Mouse (Mus musculus) liver, embryonic 13.5 days (tissue): ENCODE results near the gene Enpp6. TPM values are rescaled to one million over a fixed set of nuclear protein-coding genes. Genes with fewer than 3 reads are reported as not detected.

Experiments
- ATAC-seq: fragments of 200-750 bp; cut with Nextera tagmentation; 2 replicates; pipeline ENCODE4 v1.8.0; 2017; ENCODE audit warnings: low read depth, mild to moderate bottlenecking, moderate number of reproducible peaks, moderate library complexity
- DNase-seq: peaks from one replicate; pipeline ENCODE4 v3.0.0; 2022
- H3K27ac ChIP-seq: fragments of 300-500 bp; sonication (generic); 2 replicates; pipeline ENCODE4 v1.5.1; 2015; ENCODE audit warnings: moderate library complexity, mild to moderate bottlenecking, inconsistent platforms
- H3K27me3 ChIP-seq: fragments of 300-500 bp; sonication (generic); 2 replicates; pipeline ENCODE4 v1.6.1; 2015; ENCODE audit warnings: mild to moderate bottlenecking, inconsistent platforms
- H3K36me3 ChIP-seq: fragments of 300-500 bp; sonication (generic); 2 replicates; pipeline ENCODE4 v1.6.1; 2015; ENCODE audit warnings: mild to moderate bottlenecking, inconsistent platforms
- H3K4me1 ChIP-seq: fragments of 300-500 bp; sonication (generic); replicated peaks from 2 replicates; pipeline ENCODE4 v1.6.1; 2015; ENCODE audit warnings: inconsistent platforms
- H3K4me2 ChIP-seq: fragments of 300-500 bp; sonication (generic); 2 replicates; pipeline ENCODE4 v1.6.1; 2015; ENCODE audit warnings: inconsistent platforms, mild to moderate bottlenecking, moderate library complexity
- H3K4me3 ChIP-seq: fragments of 300-500 bp; sonication (generic); replicated peaks from 2 replicates; pipeline ENCODE4 v1.5.1; 2015; ENCODE audit warnings: mild to moderate bottlenecking, inconsistent platforms
- H3K9ac ChIP-seq: fragments of 300-500 bp; sonication (generic); 2 replicates; pipeline ENCODE4 v1.6.1; 2015; ENCODE audit warnings: mild to moderate bottlenecking, inconsistent platforms
- H3K9me3 ChIP-seq: fragments of 300-500 bp; sonication (generic); replicated peaks from 2 replicates; pipeline ENCODE4 v1.6.1; 2016; ENCODE audit warnings: inconsistent platforms
- WGBS: fragments of 180-500 bp; shearing (Covaris S2); methylation state at CpG from one replicate; pipeline ENCODE4 v1.1.7; 2015; ENCODE audit not compliant: insufficient replicate concordance; 5-methylcytosine and 5-hydroxymethylcytosine counted together
- polyA plus RNA-seq: library from polyadenylated mRNA; unstranded; fragments of >200 nt; fragmentation: Nextera tagmentation; extraction: Ambion mirVana; gene quantifications from 2 replicates; pipeline ENCODE4 v1.2.1, GENCODE M21; 2015

Enpp6 gene
- polyA plus RNA-seq, 1 experiment from 2014 or later: 0.13 TPM

- ATAC-seq: no peak
- Histone ChIP-seq H3K4me3 (no peak overlapping the region), H3K4me1 (no peaks in the 10 kb centered on the region), H3K36me3 (no peaks in the 10 kb centered on the region), H3K4me2 (no peak overlapping the region), H3K9ac (no peak overlapping the region), H3K27ac (no peak overlapping the region), H3K27me3 (no peaks in the 10 kb centered on the region), H3K9me3 (no peaks in the 10 kb centered on the region)
- 46% methylated on average over 8 of the region's 8 CpGs for WGBS
- no peak for DNase-seq
Measured at GRCm38 (mm10) chr8:46963619-46964145, 23.0 kb upstream of the Enpp6 start.

GRCm38 (mm10) chr8:46965812-46966211 lies 20.9 kb upstream of the Enpp6 start:
- DNase-seq (no peak), ATAC-seq (no peak)
- 62% methylated on average over 14 of the region's 14 CpGs for WGBS

GRCm38 (mm10) chr8:46968721-46969120 lies 18.0 kb upstream of the Enpp6 start:
- no peak for ATAC-seq
- Histone ChIP-seq H3K4me3 (no peak overlapping the region), H3K4me2 (no peak overlapping the region), H3K9ac (no peak overlapping the region), H3K36me3 (no peaks in the 10 kb centered on the region), H3K9me3 (no peaks in the 10 kb centered on the region), H3K27me3 (no peaks in the 10 kb centered on the region), H3K4me1 (no peaks in the 10 kb centered on the region), H3K27ac (no peak overlapping the region)
- DNase-seq: no peak
- 70% methylated on average over 3 of the region's 3 CpGs for WGBS

More at GRCm38 (mm10) chr8:46965812-46966211, 20.9 kb upstream of the Enpp6 start:
- no peak overlapping the region for H3K4me2 ChIP-seq
- no peak overlapping the region for H3K9ac ChIP-seq
- H3K36me3 ChIP-seq: no peaks in the 10 kb centered on the region
- H3K9me3 ChIP-seq: no peaks in the 10 kb centered on the region
- H3K27me3 ChIP-seq: no peaks in the 10 kb centered on the region
- no peak overlapping the region for H3K4me3 ChIP-seq
- H3K27ac ChIP-seq: no peak overlapping the region
- no peaks in the 10 kb centered on the region for H3K4me1 ChIP-seq

GRCm38 (mm10) chr8:46969386-46969785 lies 17.3 kb upstream of the Enpp6 start:
- Histone ChIP-seq H3K9ac (no peak overlapping the region), H3K4me2 (no peak overlapping the region), H3K27me3 (no peaks in the 10 kb centered on the region), H3K4me3 (no peak overlapping the region), H3K9me3 (no peaks in the 10 kb centered on the region), H3K4me1 (no peaks in the 10 kb centered on the region), H3K27ac (no peak overlapping the region), H3K36me3 (no peaks in the 10 kb centered on the region)
- 27% methylated on average over 2 of the region's 2 CpGs for WGBS
- no peak for ATAC-seq
- DNase-seq: no peak

GRCm38 (mm10) chr8:46977376-46977775 lies 9.3 kb upstream of the Enpp6 start:
- no peak for DNase-seq
- Histone ChIP-seq H3K9me3 (no peaks in the 10 kb centered on the region), H3K4me2 (no peak overlapping the region), H3K4me3 (no peak overlapping the region), H3K4me1 (no peaks in the 10 kb centered on the region), H3K9ac (no peak overlapping the region), H3K27ac (no peak overlapping the region), H3K36me3 (no peaks in the 10 kb centered on the region), H3K27me3 (no peaks in the 10 kb centered on the region)
- WGBS: 65% methylated on average over 4 of the region's 4 CpGs
- no peak for ATAC-seq

- no peaks in the 10 kb centered on the region for H3K4me1 ChIP-seq
- no peak overlapping the region for H3K27ac ChIP-seq
- 47% methylated on average over 6 of the region's 6 CpGs for WGBS
- H3K4me3 ChIP-seq: no peak overlapping the region
- no peaks in the 10 kb centered on the region for H3K36me3 ChIP-seq
- no peak for ATAC-seq
- H3K9me3 ChIP-seq: no peaks in the 10 kb centered on the region
- no peak overlapping the region for H3K9ac ChIP-seq
- DNase-seq: no peak
- no peak overlapping the region for H3K4me2 ChIP-seq
- no peaks in the 10 kb centered on the region for H3K27me3 ChIP-seq
Measured at GRCm38 (mm10) chr8:46982166-46982565, 4.5 kb upstream of the Enpp6 start.

GRCm38 (mm10) chr8:46982770-46983169 lies 3.9 kb upstream of the Enpp6 start:
- 48% methylated on average over 4 of the region's 4 CpGs for WGBS
- DNase-seq: no peak
- no peaks in the 10 kb centered on the region for H3K4me1 ChIP-seq

GRCm38 (mm10) chr8:46984647-46985046 lies 2.0 kb upstream of the Enpp6 start:
- Histone ChIP-seq H3K27me3 (no peaks in the 10 kb centered on the region), H3K27ac (no peak overlapping the region), H3K4me2 (no peak overlapping the region), H3K4me1 (no peaks in the 10 kb centered on the region), H3K9ac (no peak overlapping the region), H3K4me3 (no peak overlapping the region), H3K9me3 (no peaks in the 10 kb centered on the region), H3K36me3 (no peaks in the 10 kb centered on the region)
- DNase-seq: no peak
- no peak for ATAC-seq
- WGBS: 65% methylated on average over 11 of the region's 11 CpGs

More at GRCm38 (mm10) chr8:46982770-46983169, 3.9 kb upstream of the Enpp6 start:
- Histone ChIP-seq H3K9me3 (no peaks in the 10 kb centered on the region), H3K27me3 (no peaks in the 10 kb centered on the region), H3K36me3 (no peaks in the 10 kb centered on the region), H3K9ac (no peak overlapping the region), H3K27ac (no peak overlapping the region), H3K4me2 (no peak overlapping the region), H3K4me3 (no peak overlapping the region)
- no peak for ATAC-seq

- Histone ChIP-seq H3K36me3 (no peaks in the 10 kb centered on the region), H3K9me3 (no peaks in the 10 kb centered on the region), H3K4me1 (no peaks in the 10 kb centered on the region), H3K4me2 (no peak overlapping the region), H3K27ac (no peak overlapping the region), H3K9ac (no peak overlapping the region), H3K4me3 (no peak overlapping the region), H3K27me3 (no peaks in the 10 kb centered on the region)
- DNase-seq (no peak), ATAC-seq (no peak)
- WGBS: 67% methylated on average over 6 of the region's 6 CpGs
Measured at GRCm38 (mm10) chr8:46988366-46988765, 1.7 kb downstream of the Enpp6 start.

- H3K4me2 ChIP-seq: no peak overlapping the region
- DNase-seq (no peak), ATAC-seq (no peak)
- no peak overlapping the region for H3K27ac ChIP-seq
- H3K4me1 ChIP-seq: no peaks in the 10 kb centered on the region
- no peaks in the 10 kb centered on the region for H3K36me3 ChIP-seq
- H3K9ac ChIP-seq: no peak overlapping the region
- 56% methylated on average over 5 of the region's 5 CpGs for WGBS
- H3K27me3 ChIP-seq: no peaks in the 10 kb centered on the region
- H3K4me3 ChIP-seq: no peak overlapping the region
- H3K9me3 ChIP-seq: no peaks in the 10 kb centered on the region
Measured at GRCm38 (mm10) chr8:46991081-46991480, 4.4 kb downstream of the Enpp6 start.

- WGBS: 67% methylated on average over 9 of the region's 9 CpGs
Measured at GRCm38 (mm10) chr8:46992579-46992978, 5.9 kb downstream of the Enpp6 start.

GRCm38 (mm10) chr8:46995931-46996664 lies 9.4 kb downstream of the Enpp6 start:
- Histone ChIP-seq H3K9me3 (no peaks in the 10 kb centered on the region), H3K27ac (no peak overlapping the region), H3K4me3 (no peak overlapping the region), H3K27me3 (no peaks in the 10 kb centered on the region), H3K9ac (no peak overlapping the region), H3K4me2 (no peak overlapping the region), H3K4me1 (no peaks in the 10 kb centered on the region), H3K36me3 (no peaks in the 10 kb centered on the region)
- DNase-seq: no peak
- WGBS: 48% methylated on average over 9 of the region's 9 CpGs
- no peak for ATAC-seq

More at GRCm38 (mm10) chr8:46992579-46992978, 5.9 kb downstream of the Enpp6 start:
- Histone ChIP-seq H3K9ac (no peak overlapping the region), H3K4me1 (no peaks in the 10 kb centered on the region), H3K4me3 (no peak overlapping the region), H3K27ac (no peak overlapping the region), H3K36me3 (no peaks in the 10 kb centered on the region), H3K27me3 (no peaks in the 10 kb centered on the region), H3K9me3 (no peaks in the 10 kb centered on the region), H3K4me2 (no peak overlapping the region)
- ATAC-seq: no peak
- no peak for DNase-seq
